Mouse (Mus musculus) stomach, embryonic 14.5 days (tissue): ENCODE results near the gene Adgrb3. TPM values are rescaled to one million over a fixed set of nuclear protein-coding genes. Genes with fewer than 3 reads are reported as not detected.

Source experiments
- ATAC-seq: fragments of 200-750 bp; cut with Nextera tagmentation; 2 replicates; pipeline ENCODE4 v1.8.0; 2017; ENCODE audit warnings: low read depth, moderate TSS enrichment; ENCODE audit not compliant: insufficient number of reproducible peaks, insufficient read depth, low FRiP score
- H3K27ac ChIP-seq: fragments of 300-500 bp; sonication (generic); 2 replicates; pipeline ENCODE4 v1.5.1; 2014; ENCODE audit warnings: mild to moderate bottlenecking, low read length, moderate library complexity, mixed read lengths
- H3K27me3 ChIP-seq: fragments of 300-500 bp; sonication (generic); 2 replicates; pipeline ENCODE4 v1.6.1; 2014; ENCODE audit warnings: low read length, control low read depth, mixed read lengths; ENCODE audit not compliant: control insufficient read depth, insufficient read depth
- H3K36me3 ChIP-seq: fragments of 300-500 bp; sonication (generic); 2 replicates; pipeline ENCODE4 v1.6.1; 2014; ENCODE audit warnings: mild to moderate bottlenecking, control low read depth, low read length, moderate library complexity, mixed read lengths; ENCODE audit not compliant: control insufficient read depth, insufficient read depth
- H3K4me1 ChIP-seq: fragments of 300-500 bp; sonication (generic); 2 replicates; pipeline ENCODE4 v1.6.1; 2014; ENCODE audit warnings: low read length, control low read depth, mixed read lengths; ENCODE audit not compliant: control insufficient read depth, insufficient read depth
- H3K4me2 ChIP-seq: fragments of 300-500 bp; sonication (generic); replicated peaks from 2 replicates; pipeline ENCODE4 v1.6.1; 2014; ENCODE audit warnings: low read depth, low read length, control low read depth
- H3K4me3 ChIP-seq: fragments of 300-500 bp; sonication (generic); 2 replicates; pipeline ENCODE4 v1.5.1; 2014; ENCODE audit warnings: low read depth, low read length, control low read depth
- H3K9ac ChIP-seq: fragments of 300-500 bp; sonication (generic); replicated peaks from 2 replicates; pipeline ENCODE4 v1.6.1; 2014; ENCODE audit warnings: low read depth, mild to moderate bottlenecking, control low read depth, low read length, moderate library complexity, mixed read lengths
- H3K9me3 ChIP-seq: fragments of 300-500 bp; sonication (generic); 2 replicates; pipeline ENCODE4 v1.6.1; 2016; ENCODE audit warnings: low read depth, low read length, control low read depth; ENCODE audit not compliant: control insufficient read depth
- WGBS: fragments of 180-500 bp; shearing (Covaris S2); extraction: QIAGEN DNeasy Blood & Tissue Kit; methylation state at CpG from one replicate; pipeline ENCODE4 v1.1.7; 2014; 5-methylcytosine and 5-hydroxymethylcytosine counted together
- polyA plus RNA-seq: library from polyadenylated mRNA; unstranded; fragments of >200 nt; fragmentation: Nextera tagmentation; extraction: Ambion mirVana; gene quantifications from 2 replicates; pipeline ENCODE4 v1.2.1, GENCODE M21; 2014

Gene Adgrb3
- 5.6 and 6.9 TPM in 2 replicates for polyA plus RNA-seq

DNA sequence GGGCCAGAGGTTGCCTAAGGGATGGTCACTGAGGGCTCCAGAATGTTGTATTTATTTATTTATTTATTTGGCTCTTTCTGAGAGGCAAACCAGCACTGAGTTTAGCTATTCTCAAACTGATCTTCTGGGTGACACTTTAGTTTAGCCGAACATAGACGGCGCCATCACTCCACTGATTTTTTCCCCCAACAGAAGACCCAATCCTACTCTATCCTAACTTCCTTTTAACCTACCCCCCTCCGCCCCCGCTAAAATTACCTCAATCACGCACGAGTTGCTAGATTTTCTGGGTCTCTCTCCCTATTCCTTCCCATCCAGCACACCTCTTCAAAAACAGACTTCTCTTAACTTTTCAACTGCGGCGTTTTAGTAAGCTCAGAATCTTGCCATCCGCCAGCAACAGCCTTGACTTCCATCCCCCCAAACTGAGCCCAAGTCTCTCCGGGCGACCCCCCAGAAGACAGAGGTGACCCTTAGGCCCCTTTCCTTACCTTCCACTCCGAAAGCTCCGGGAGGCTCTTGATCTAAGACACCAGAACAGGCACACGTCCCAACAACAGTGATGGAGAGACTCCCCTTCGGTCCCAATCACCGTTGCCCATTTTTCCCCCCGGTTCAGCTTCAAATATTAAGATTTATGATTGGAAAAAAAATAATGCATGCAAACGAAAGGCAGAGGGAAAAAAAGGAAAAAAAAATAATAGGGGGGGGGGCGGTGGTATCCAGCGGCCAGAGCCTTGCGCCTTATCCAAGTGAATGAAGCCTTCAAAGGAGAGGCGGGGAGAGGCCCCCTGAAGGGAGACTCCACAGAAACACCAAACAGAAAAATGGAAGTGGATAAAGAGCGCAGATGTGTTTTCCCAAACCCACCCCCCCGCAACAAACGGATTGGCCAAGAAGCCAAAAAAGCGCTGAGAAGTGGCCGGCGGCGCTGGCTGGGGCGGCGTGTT, at the start of gene Adgrb3:
Gene Adgrb3 (minus strand): TSS at position 737 of the 950 bp plus-strand sequence.
- Histone ChIP-seq H3K4me3 (peak within 1 kb of the TSS; percentile 54), H3K4me1 (no peaks in the 10 kb centered on the region), H3K4me2 (peak within 1 kb of the TSS; percentile 88), H3K27ac (no peak within 1 kb of the TSS), H3K36me3 (no peaks in the 10 kb centered on the region), H3K9me3 (no peaks in the 10 kb centered on the region), H3K9ac (peak within 1 kb of the TSS; percentile 6; the same call in 1 of the 2 replicates), H3K27me3 (peaks cover 5% of the 10 kb centered on the region; the same call in 1 of the 2 replicates)
- WGBS, result 5% methylated on average over 32 of the region's 32 CpGs
- ATAC-seq, result no peak

DNA sequence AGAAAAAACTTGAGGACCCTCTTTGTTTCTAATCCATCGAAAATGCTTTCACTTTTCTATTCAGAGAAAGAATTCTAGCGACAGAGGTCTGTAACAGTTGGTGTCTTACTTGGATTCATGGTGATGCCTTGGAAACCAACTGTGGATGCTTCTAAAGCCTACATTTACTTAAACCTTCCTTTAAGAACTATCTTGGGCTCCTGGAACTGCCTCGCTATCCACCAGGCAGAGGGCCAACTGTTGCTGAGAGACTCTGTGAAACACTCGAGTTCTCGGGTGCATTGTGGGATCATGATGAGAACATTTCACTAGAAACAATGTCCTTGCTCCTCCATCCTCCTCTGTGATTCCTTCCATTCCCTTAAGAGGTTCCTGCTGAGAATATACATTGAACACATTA, 48.0 kb upstream of the Adgrb3 start:
- WGBS, result 84% methylated on average over 5 of the region's 5 CpGs
- H3K36me3 ChIP-seq, result no peaks in the 10 kb centered on the region
- H3K27ac ChIP-seq, result no peak overlapping the region
- no peaks in the 10 kb centered on the region for H3K27me3 ChIP-seq
- no peaks in the 10 kb centered on the region for H3K9me3 ChIP-seq
- no peak overlapping the region for H3K4me2 ChIP-seq
- no peak overlapping the region for H3K9ac ChIP-seq
- ATAC-seq, result no peak
- no peaks in the 10 kb centered on the region for H3K4me1 ChIP-seq
- no peak overlapping the region for H3K4me3 ChIP-seq

- H3K9me3 ChIP-seq, result no peaks in the 10 kb centered on the region
- whole genome bisulfite sequencing, result 80% methylated on average over 2 of the region's 2 CpGs
Measured at GRCm38 (mm10) chr1:25857473-25857872, 28.0 kb upstream of the Adgrb3 start.

DNA sequence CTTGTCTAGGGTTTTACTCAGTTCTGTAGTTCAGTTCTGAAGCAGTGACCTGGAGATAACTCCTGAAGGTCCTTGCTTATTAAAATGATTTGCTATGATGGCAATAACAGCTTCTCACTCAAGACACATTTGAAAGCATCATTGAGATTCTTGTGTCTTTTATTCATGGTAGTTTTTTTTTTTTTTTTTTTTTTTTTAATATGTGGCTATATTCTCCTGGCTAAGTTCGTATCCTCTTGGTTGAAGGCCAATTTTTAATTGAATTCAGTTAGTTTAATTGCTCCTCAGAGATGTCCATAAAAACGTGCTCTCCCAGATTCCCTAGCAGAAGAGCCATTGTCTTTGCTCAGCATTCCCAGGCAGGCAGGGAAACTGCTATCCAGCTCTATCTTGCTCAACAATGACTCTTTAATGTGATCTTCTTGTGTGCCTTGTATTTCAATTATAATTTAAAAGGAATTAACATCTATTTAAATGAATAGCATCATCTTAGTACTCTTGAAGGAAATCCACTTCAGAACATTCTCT, 25.0 kb upstream of the Adgrb3 start:
- H3K4me3 ChIP-seq, result no peak overlapping the region

More at GRCm38 (mm10) chr1:25857473-25857872, 28.0 kb upstream of the Adgrb3 start:
- no peak overlapping the region for H3K4me2 ChIP-seq
- no peaks in the 10 kb centered on the region for H3K4me1 ChIP-seq
- no peak overlapping the region for H3K4me3 ChIP-seq
- H3K27ac ChIP-seq, result no peak overlapping the region
- no peak overlapping the region for H3K9ac ChIP-seq
- ATAC-seq, result no peak
- no peaks in the 10 kb centered on the region for H3K27me3 ChIP-seq
- H3K36me3 ChIP-seq, result no peaks in the 10 kb centered on the region

DNA sequence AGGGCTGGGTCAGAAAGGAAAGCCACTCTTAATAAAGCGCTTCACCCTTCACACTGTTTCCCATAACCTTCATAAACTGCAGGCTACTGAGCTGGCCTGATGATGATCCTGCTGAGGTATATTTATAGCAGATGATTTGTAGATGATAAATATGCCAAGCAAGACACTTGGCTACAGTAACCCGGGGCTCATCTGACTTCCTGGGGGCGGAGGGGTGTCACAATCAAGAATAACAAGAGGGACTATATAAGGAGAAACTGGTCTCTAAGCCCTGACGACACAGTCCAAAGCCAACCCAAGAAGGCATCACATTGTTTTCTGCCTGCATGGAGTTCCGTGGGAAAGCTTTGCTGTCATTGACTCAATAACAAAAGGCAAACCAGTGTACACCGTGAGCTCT, 2.8 kb upstream of the Adgrb3 start:
- 70% methylated on average over 6 of the region's 6 CpGs for WGBS
- peaks cover 5% of the 10 kb centered on the region; the same call in 1 of the 2 replicates for H3K27me3 ChIP-seq
- H3K4me1 ChIP-seq, result no peaks in the 10 kb centered on the region
- H3K36me3 ChIP-seq, result no peaks in the 10 kb centered on the region
- no peak overlapping the region for H3K9ac ChIP-seq
- H3K27ac ChIP-seq, result no peak overlapping the region
- ATAC-seq, result no peak
- no peak overlapping the region for H3K4me2 ChIP-seq
- H3K4me3 ChIP-seq, result no peak overlapping the region
- no peaks in the 10 kb centered on the region for H3K9me3 ChIP-seq

More for the DNA sequence above, 25.0 kb upstream of the Adgrb3 start:
- H3K9me3 ChIP-seq, result no peaks in the 10 kb centered on the region
- no peak overlapping the region for H3K4me2 ChIP-seq
- no peaks in the 10 kb centered on the region for H3K36me3 ChIP-seq
- no peak overlapping the region for H3K9ac ChIP-seq
- ATAC-seq, result no peak
- no peaks in the 10 kb centered on the region for H3K27me3 ChIP-seq
- 53% methylated on average over 2 of the region's 2 CpGs for WGBS
- no peak overlapping the region for H3K27ac ChIP-seq
- H3K4me1 ChIP-seq, result no peaks in the 10 kb centered on the region

GRCm38 (mm10) chr1:25831521-25831900, 2.0 kb upstream of the Adgrb3 start:
- H3K9ac ChIP-seq, result no peak overlapping the region
- peaks cover 5% of the 10 kb centered on the region; the same call in 1 of the 2 replicates for H3K27me3 ChIP-seq

DNA sequence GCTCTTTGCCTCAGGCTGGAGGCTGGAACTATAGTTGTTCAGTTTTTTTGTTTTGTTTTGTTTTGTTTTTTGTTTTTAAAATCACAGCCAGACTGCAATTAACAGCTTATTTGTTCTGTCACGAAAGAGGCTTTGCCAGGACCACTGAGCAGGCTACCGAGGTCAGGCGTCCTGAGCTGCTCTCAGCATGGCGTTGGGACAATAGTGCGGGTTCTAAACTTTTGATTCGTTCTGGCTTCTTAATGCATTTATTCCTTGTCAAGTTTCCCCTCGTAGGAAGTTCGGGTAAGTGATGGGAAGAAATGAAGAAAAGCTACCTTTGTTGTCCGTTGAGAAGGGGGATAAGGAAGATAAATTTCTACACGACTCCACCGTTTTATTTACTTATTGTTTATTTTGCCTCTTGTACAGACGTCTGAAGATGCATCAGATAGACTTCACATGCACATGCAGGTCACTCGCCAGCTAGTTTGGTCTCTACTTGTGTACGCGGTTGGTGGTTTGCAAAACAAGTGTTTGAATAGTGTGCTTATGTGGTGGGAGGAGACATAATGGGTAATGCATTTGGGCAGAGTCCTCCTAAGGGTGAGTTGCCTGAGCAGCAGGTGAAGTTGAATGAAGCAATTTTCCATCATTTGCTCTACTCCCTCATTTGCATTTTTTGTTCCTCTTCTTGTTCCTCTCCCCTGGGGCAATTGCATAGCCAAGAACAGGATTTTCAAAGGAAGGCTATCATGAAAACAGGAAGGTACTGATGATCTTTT, 1.4 kb upstream of the Adgrb3 start:
- no peaks in the 10 kb centered on the region for H3K9me3 ChIP-seq
- WGBS, result 8% methylated on average over 15 of the region's 15 CpGs
- peak overlapping the region; percentile 88 for H3K4me2 ChIP-seq
- peaks cover 5% of the 10 kb centered on the region; the same call in 1 of the 2 replicates for H3K27me3 ChIP-seq
- H3K4me1 ChIP-seq, result no peaks in the 10 kb centered on the region
- H3K4me3 ChIP-seq, result peak overlapping the region; percentile 54
- no peak overlapping the region for H3K27ac ChIP-seq
- no peak overlapping the region for H3K9ac ChIP-seq
- no peaks in the 10 kb centered on the region for H3K36me3 ChIP-seq
- ATAC-seq, result no peak

More at GRCm38 (mm10) chr1:25831521-25831900, 2.0 kb upstream of the Adgrb3 start:
- no peak overlapping the region for H3K4me2 ChIP-seq
- WGBS, result 67% methylated on average over 2 of the region's 2 CpGs
- no peaks in the 10 kb centered on the region for H3K4me1 ChIP-seq
- no peak overlapping the region for H3K27ac ChIP-seq
- H3K9me3 ChIP-seq, result no peaks in the 10 kb centered on the region
- no peak overlapping the region for H3K4me3 ChIP-seq
- ATAC-seq, result no peak
- H3K36me3 ChIP-seq, result no peaks in the 10 kb centered on the region
